Mouse (Mus musculus) heart, adult 2 months (tissue): ENCODE results near the gene Eif2b2. TPM values are rescaled to one million over a fixed set of nuclear protein-coding genes. Genes with fewer than 3 reads are reported as not detected.

Experiments
- DNase-seq, 2 experiments: peaks; one replicate each; pipeline ENCODE4 v3.0.0; 2021
- H3K27ac ChIP-seq: fragments of 200-600 bp; 2 replicates; pipeline ENCODE4 v1.8.1; 2022
- H3K27me3 ChIP-seq: fragments of 200-500 bp; 2 replicates; pipeline ENCODE4 v1.6.1; 2012; ENCODE audit warnings: mild to moderate bottlenecking, low read length, inconsistent platforms, mixed read lengths; ENCODE audit not compliant: control insufficient read depth, insufficient read depth
- H3K36me3 ChIP-seq: fragments of 200-500 bp; 2 replicates; pipeline ENCODE4 v1.6.1; 2012; ENCODE audit warnings: low read length, inconsistent platforms; ENCODE audit not compliant: control insufficient read depth, insufficient read depth
- H3K4me1 ChIP-seq: fragments of 200-500 bp; 2 replicates; pipeline ENCODE4 v1.6.1; 2011; ENCODE audit warnings: low read length; ENCODE audit not compliant: control insufficient read depth, insufficient read depth
- H3K4me3 ChIP-seq: fragments of 200-600 bp; 2 replicates; pipeline ENCODE4 v1.8.1; 2022
- H3K79me2 ChIP-seq: fragments of 200-500 bp; replicated peaks from 2 replicates; pipeline ENCODE4 v1.6.1; 2012; ENCODE audit warnings: mild to moderate bottlenecking, inconsistent platforms, low read length, moderate library complexity, mixed read lengths; ENCODE audit not compliant: control insufficient read depth, insufficient read depth
- H3K9ac ChIP-seq: fragments of 200-500 bp; 2 replicates; pipeline ENCODE4 v1.6.1; 2012; ENCODE audit warnings: low read depth, mild to moderate bottlenecking, control low read depth, inconsistent platforms, low read length, mixed read lengths
- CTCF ChIP-seq: fragments of 200-600 bp; IDR thresholded peaks from 2 replicates; pipeline ENCODE4 v1.8.1; 2022; ENCODE audit warnings: antibody characterized with exemption, mild to moderate bottlenecking, moderate library complexity
- EP300 ChIP-seq: fragments of 200-500 bp; IDR thresholded peaks from 2 replicates; pipeline ENCODE4 v1.6.1; 2011; ENCODE audit warnings: low read depth, low read length, control low read depth; ENCODE audit not compliant: insufficient read depth
- POLR2A ChIP-seq: fragments of 200-500 bp; IDR thresholded peaks from 2 replicates; pipeline ENCODE4 v1.6.1; 2011; ENCODE audit warnings: mild to moderate bottlenecking, low read depth, low read length, control low read depth; ENCODE audit not compliant: insufficient read depth
- WGBS: fragments of 180-500 bp; shearing (Covaris S2); methylation state at CpG from one replicate; pipeline ENCODE4 v1.1.7; 2018; 5-methylcytosine and 5-hydroxymethylcytosine counted together
- intact Hi-C: fragments of 180-260 bp; cut with DNase I; formaldehyde crosslinking; loops from one replicate; pipeline ENCODE4 v1.15.1; 2025
- polyA plus RNA-seq: library from polyadenylated mRNA; depleted of rRNA; stranded (reverse); fragments of >200 nt; gene quantifications from 2 replicates; pipeline ENCODE4 v1.2.3, GENCODE M21; 2012
- total RNA-seq, 2 experiments: library from RNA; stranded (reverse); gene quantifications; 2 replicates each; pipeline ENCODE4 v1.2.3; 2021

The Eif2b2 gene
- total and polyA plus RNA-seq, 3 experiments: 40.3 to 60.2 (median 45.8) TPM

DNA sequence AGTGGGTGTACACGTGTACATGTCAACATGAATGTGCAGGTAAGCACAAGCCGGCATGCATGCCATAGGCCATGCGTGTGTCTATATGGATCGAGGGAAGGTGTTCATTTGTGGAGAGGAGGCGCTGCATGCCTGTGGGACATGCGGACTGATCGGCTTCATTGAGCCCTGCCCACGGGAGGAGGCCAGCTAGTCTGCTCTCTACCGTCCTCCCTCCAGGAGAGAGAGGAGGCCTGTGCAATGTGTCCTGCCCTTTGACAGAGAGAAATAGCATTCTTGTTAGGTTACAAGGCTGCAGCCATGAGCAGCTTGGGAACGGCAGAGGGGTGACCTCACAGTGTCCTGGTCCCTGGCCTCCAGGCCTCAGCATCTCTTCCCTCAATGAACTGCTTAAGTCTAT lies 23.1 kb upstream of the Eif2b2 start:
- TF ChIP-seq EP300: no peak
- TF ChIP-seq POLR2A: no peak
- TF ChIP-seq CTCF: no peak
- Histone ChIP-seq H3K4me1 (peaks cover 25% of the 10 kb centered on the region), H3K27me3 (no peaks in the 10 kb centered on the region), H3K9ac (no peak overlapping the region), H3K79me2 (no peaks in the 10 kb centered on the region), H3K27ac (no peak overlapping the region), H3K4me3 (no peak overlapping the region), H3K36me3 (no peaks in the 10 kb centered on the region)
- intact Hi-C loops: no loop called here
- DNase-seq: no peak
- 90% methylated on average over 10 of the region's 10 CpGs for WGBS

DNA sequence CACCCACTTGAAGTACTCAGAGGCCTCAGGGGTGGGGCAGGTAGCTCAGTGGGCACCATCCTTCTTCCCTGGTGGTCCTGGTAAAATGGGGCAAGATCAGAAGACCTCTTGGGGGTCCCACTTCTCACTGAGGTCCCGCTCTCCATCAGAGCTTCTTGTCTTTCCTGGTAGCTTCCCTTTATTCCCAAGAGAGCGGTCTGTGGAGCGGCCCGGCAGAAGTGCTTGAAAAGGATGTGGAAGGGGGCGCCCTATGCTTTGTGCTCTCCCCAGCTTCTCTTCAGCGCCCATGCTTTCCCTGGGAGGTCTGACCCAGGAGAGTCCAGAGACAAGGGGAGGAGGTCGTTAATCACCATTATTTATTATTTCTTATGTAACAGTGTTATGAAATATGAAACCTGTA lies 21.9 kb upstream of the Eif2b2 start:
- no peak overlapping the region for H3K9ac ChIP-seq
- no peaks in the 10 kb centered on the region for H3K79me2 ChIP-seq
- peaks cover 31% of the 10 kb centered on the region for H3K4me1 ChIP-seq
- no peaks in the 10 kb centered on the region for H3K36me3 ChIP-seq
- no peaks in the 10 kb centered on the region for H3K27me3 ChIP-seq
- intact Hi-C loops: no loop called here
- H3K4me3 ChIP-seq: no peak overlapping the region
- 82% methylated on average over 7 of the region's 7 CpGs for WGBS
- no peak overlapping the region for H3K27ac ChIP-seq
- DNase-seq: no peak
- no peak for TF ChIP-seq POLR2A
- no peak for TF ChIP-seq CTCF
- TF ChIP-seq EP300: no peak

DNA sequence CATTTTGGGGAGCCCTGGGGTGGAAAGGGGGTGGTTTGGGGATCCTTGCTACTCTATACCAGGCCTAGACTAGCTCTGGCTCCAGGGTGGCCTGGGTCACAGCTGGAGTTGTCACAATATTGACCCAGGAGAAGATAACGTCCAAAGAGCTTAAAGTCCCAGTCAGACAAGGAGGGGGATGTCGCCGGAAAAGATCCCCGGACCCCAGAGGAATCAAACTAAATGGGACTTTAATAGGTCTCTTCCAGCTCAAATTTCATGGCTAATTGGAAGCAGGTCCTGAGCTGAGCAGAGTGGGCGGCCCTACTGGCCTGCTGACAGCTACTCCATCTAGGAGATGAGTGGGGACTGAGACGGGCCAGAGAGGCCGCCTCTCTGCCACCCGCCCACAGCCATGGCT lies 21.3 kb upstream of the Eif2b2 start:
- TF ChIP-seq EP300 (no peak), POLR2A (no peak), CTCF (no peak)
- H3K27me3 ChIP-seq: no peaks in the 10 kb centered on the region
- H3K36me3 ChIP-seq: no peaks in the 10 kb centered on the region
- 64% methylated on average over 8 of the region's 8 CpGs for WGBS
- H3K27ac ChIP-seq: no peak overlapping the region
- peaks cover 27% of the 10 kb centered on the region for H3K4me1 ChIP-seq
- no peak for DNase-seq
- H3K9ac ChIP-seq: no peak overlapping the region
- H3K4me3 ChIP-seq: no peak overlapping the region
- no peaks in the 10 kb centered on the region for H3K79me2 ChIP-seq
- intact Hi-C loops: no loop called here

- H3K36me3 ChIP-seq: no peaks in the 10 kb centered on the region
- H3K79me2 ChIP-seq: no peaks in the 10 kb centered on the region
- no peak overlapping the region for H3K9ac ChIP-seq
- H3K4me3 ChIP-seq: no peak overlapping the region
- WGBS: 70% methylated on average over 1 of the region's 1 CpGs
- peaks cover 18% of the 10 kb centered on the region for H3K4me1 ChIP-seq
- TF ChIP-seq POLR2A (no peak), CTCF (no peak), EP300 (no peak)
- H3K27ac ChIP-seq: no peak overlapping the region
- intact Hi-C loops: loop anchor here (5.0 kb wide), 1 partner anchor 33 kb away; no protein-coding TSS in a partner anchor
- DNase-seq: no peak
- no peaks in the 10 kb centered on the region for H3K27me3 ChIP-seq
These were observed 19.3 kb upstream of the Eif2b2 start for GRCm38 (mm10) chr12:85199954-85200353.

DNA sequence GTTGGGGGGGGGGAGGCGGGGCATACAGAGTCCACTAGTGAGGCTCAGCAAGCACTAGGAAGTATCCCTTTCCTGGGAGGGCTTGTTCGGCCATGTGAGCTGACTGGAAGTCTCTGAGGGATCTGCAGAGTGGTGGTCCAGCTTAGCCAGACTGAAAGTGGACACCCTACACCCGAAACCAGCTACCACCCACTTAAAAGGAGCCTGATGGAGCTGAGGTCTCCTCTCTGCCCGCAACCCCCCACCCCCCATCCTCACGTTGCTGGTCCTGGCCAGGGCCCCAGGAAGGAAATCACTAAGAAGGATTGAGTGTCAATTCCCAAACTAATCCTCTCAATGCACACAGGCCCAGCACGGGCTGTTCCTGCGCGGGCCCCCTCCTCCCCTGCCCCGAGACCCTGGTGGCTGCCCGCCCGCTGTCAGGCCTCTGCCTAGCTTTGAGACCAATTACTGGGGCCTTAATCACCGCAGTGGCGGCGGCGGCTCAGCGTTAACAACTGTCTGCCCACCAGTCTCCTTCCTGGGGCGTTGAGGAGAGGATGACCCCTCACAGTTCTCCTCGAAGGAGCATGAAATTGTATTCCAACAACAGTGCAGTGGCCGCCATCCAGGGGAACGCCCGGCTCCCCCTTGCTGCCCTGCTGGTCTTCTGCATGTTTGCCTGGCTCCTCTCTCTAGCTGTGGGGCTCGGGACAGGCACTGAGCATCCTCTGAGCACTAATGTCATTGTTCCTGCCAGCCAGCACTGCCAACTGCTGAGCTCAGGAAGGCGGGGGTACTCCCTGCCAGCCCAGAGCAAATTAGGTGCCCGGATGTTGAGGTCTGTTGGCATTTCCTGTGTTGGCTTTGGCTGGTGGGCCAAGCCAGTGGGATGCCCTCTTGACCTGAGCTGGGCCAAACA lies 18.1 kb upstream of the Eif2b2 start:
- H3K9ac ChIP-seq: no peak overlapping the region
- no peak for DNase-seq
- no peak for TF ChIP-seq CTCF
- TF ChIP-seq POLR2A: no peak
- TF ChIP-seq EP300: no peak
- no peaks in the 10 kb centered on the region for H3K27me3 ChIP-seq
- no peak overlapping the region for H3K4me3 ChIP-seq
- H3K4me1 ChIP-seq: peaks cover 11% of the 10 kb centered on the region
- WGBS: 60% methylated on average over 24 of the region's 24 CpGs
- no peaks in the 10 kb centered on the region for H3K36me3 ChIP-seq
- intact Hi-C loops: loop anchor here (5.0 kb wide), 1 partner anchor 34 kb away; no protein-coding TSS in a partner anchor
- no peaks in the 10 kb centered on the region for H3K79me2 ChIP-seq
- H3K27ac ChIP-seq: no peak overlapping the region; the same call in 1 of the 2 replicates

GRCm38 (mm10) chr12:85201830-85202147 lies 17.5 kb upstream of the Eif2b2 start:
- Histone ChIP-seq H3K4me1 (peaks cover 11% of the 10 kb centered on the region), H3K9ac (no peak overlapping the region), H3K79me2 (no peaks in the 10 kb centered on the region), H3K36me3 (no peaks in the 10 kb centered on the region), H3K4me3 (no peak overlapping the region), H3K27me3 (no peaks in the 10 kb centered on the region), H3K27ac (no peak overlapping the region; the same call in 1 of the 2 replicates)
- intact Hi-C loops: loop anchor here (5.0 kb wide), 1 partner anchor 34 kb away; no protein-coding TSS in a partner anchor
- DNase-seq: no peak
- TF ChIP-seq POLR2A (no peak), CTCF (no peak), EP300 (no peak)
- WGBS: 40% methylated on average over 2 of the region's 2 CpGs
